Mouse (Mus musculus): Measurements from ENCODE around the gene Arhgap44. TPM values are rescaled to one million over a fixed set of nuclear protein-coding genes. Genes with fewer than 3 reads are reported as not detected.

Arhgap44 gene
- polyA plus RNA-seq (2015; fragmentation: Nextera tagmentation; extraction: Ambion mirVana): 10.3 and 10.5 TPM in 2 replicates

DNA sequence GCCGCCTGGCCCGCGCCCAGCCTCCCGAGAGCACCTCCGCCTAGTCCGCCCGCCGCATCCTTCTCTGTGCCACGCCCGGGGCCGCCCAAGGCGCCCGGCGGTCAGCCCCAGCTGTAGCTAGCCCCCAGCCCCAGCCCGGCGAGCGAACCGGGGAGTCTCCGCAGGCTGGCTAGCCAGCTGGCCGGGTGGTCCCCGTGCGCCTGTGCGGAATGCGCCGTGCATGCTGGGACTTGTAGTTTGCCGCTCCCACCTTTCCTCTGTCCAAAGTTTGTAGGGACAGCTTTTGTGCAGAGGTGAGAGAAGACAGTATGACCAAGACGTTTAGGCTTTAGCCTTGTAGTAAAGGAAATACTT, at the start of gene Arhgap44:
Gene Arhgap44 (minus strand): TSS at position 195 of the 354 bp plus-strand sequence.
- peak within 1 kb of the TSS; percentile 72 for H3K4me3 ChIP-seq
- no peaks in the 10 kb centered on the region for H3K36me3 ChIP-seq
- peak within 1 kb of the TSS; percentile 63 for H3K27ac ChIP-seq (replicated peaks)
- peak within 1 kb of the TSS; percentile 78 for H3K4me2 ChIP-seq (replicated peaks)
- peaks cover 14% of the 10 kb centered on the region for H3K4me1 ChIP-seq
- H3K9me3 ChIP-seq: no peaks in the 10 kb centered on the region
- peak; percentile 97 for ATAC-seq (replicated peaks)
- WGBS: 0% methylated on average over 27 of the region's 27 CpGs
- H3K9ac ChIP-seq (replicated peaks): peak within 1 kb of the TSS; percentile 86
- no peaks in the 10 kb centered on the region for H3K27me3 ChIP-seq

DNA sequence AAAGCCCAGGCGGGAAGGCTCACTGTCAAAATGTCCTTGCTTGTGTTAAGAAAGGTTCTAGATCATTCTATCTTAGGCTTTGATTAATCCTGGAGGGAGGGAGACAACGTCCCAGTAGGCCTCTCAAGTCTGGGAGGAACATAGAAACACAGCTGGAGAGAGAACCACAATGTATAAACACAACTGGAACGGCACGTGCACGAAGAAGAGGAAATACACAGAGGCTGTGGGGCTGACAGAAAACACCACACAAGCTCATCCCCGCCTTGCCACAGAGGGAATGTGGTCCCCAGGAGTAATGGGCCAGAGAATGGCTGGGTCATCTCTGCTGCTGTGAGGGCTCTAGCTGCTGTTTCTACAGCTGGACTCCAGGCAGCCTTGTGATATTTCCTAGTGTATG, 48.9 kb upstream of the Arhgap44 start:
- Histone ChIP-seq H3K4me2 (replicated peaks) (no peak overlapping the region), H3K36me3 (no peaks in the 10 kb centered on the region), H3K4me3 (no peak overlapping the region), H3K9me3 (no peaks in the 10 kb centered on the region), H3K27me3 (no peaks in the 10 kb centered on the region), H3K4me1 (peaks cover 12% of the 10 kb centered on the region), H3K27ac (replicated peaks) (no peak overlapping the region), H3K9ac (replicated peaks) (no peak overlapping the region)
- 84% methylated on average over 6 of the region's 6 CpGs for WGBS
- no peak for ATAC-seq (replicated peaks)

DNA sequence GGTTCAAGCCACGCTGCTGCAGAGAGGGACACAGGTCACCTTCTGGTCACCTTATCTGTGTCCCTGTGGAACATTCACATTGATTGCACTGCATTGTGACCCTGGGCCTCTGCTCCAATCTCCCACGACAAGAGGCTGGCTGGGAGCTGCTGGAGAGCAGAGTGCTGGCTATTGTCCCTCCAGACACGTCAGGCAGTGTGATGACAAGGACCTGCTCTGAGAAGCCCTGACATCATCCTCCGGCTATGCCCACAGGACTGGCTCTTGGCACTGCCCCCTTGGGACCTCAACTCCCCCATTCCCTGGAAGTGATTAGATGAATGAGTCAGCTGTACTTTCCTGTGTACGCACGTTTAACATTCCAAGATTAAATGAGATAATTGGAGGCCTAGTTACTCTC, 46.7 kb upstream of the Arhgap44 start:
- Histone ChIP-seq H3K9ac (replicated peaks) (no peak overlapping the region), H3K27ac (replicated peaks) (no peak overlapping the region), H3K4me2 (replicated peaks) (no peak overlapping the region), H3K36me3 (no peaks in the 10 kb centered on the region), H3K4me1 (no peaks in the 10 kb centered on the region), H3K9me3 (no peaks in the 10 kb centered on the region), H3K4me3 (no peak overlapping the region), H3K27me3 (no peaks in the 10 kb centered on the region)
- 50% methylated on average over 6 of the region's 6 CpGs for WGBS
- ATAC-seq (replicated peaks): no peak

DNA sequence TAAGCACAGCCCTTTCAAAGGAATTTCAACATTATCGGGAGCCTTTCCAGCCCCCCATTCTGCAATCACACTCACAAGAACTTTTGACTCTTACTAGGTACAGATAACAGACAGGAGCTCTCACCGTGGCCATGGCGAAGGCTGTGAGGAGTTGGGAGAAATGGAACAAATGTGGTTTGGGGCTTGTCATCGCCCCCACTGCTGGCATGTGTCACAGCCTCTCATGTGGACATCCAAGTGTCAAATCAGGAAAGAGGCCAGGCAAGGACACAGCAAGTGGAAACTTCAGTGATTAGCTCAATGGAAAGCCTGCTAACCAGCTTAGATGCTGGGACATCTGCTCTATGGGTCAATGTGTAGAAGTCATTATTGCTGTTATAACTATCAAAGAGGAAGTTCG, 42.5 kb upstream of the Arhgap44 start:
- Histone ChIP-seq H3K4me3 (no peak overlapping the region), H3K36me3 (no peaks in the 10 kb centered on the region), H3K9ac (replicated peaks) (no peak overlapping the region), H3K4me1 (no peaks in the 10 kb centered on the region), H3K4me2 (replicated peaks) (no peak overlapping the region), H3K27ac (replicated peaks) (no peak overlapping the region), H3K27me3 (no peaks in the 10 kb centered on the region), H3K9me3 (no peaks in the 10 kb centered on the region)
- no peak for ATAC-seq (replicated peaks)
- WGBS: 84% methylated on average over 5 of the region's 5 CpGs

DNA sequence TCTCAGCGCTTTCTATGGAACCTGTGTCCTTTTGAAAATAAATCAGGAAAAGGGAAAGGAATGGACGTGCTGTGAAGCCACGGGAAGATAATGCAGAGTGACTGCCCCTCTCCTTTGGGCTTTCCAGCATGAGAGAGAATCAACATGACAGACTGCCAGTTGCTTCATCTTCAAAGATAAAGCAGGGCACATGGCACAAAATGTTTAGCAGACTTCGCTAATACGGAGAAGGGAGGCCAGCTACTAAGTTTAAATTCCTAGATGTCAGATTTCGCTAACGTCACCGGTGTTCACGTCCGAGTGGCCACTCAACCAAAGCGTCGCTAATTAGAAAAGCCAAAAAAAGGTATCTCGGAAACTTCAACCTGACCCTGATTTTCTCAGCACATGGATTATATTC, 41.9 kb upstream of the Arhgap44 start:
- Histone ChIP-seq H3K4me3 (no peak overlapping the region), H3K9ac (replicated peaks) (no peak overlapping the region), H3K27ac (replicated peaks) (no peak overlapping the region), H3K27me3 (no peaks in the 10 kb centered on the region), H3K4me2 (replicated peaks) (no peak overlapping the region), H3K36me3 (no peaks in the 10 kb centered on the region), H3K9me3 (no peaks in the 10 kb centered on the region), H3K4me1 (no peaks in the 10 kb centered on the region)
- no peak for ATAC-seq (replicated peaks)
- 79% methylated on average over 13 of the region's 13 CpGs for WGBS

DNA sequence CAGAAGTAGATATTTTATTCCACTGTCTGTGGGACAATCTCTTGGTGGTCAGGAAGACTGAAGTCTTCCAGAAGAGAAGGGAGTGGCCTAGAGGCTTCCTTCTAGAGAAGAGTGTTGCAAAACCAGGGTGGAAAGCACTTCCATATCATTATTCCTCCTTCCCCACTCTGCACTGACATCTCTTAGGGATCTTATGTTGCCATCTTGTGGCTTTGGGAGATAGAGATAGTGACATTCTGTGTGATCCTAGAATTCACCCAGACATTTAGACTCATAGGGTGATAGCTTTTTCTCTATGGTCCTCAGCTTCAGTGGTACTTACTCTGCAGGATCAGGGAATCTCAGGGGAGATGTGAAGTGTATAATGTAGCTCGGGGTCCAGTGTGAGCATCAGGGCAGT, 40.3 kb upstream of the Arhgap44 start:
- no peak overlapping the region for H3K4me2 ChIP-seq (replicated peaks)
- ATAC-seq (replicated peaks): no peak
- no peaks in the 10 kb centered on the region for H3K36me3 ChIP-seq
- H3K9me3 ChIP-seq: no peaks in the 10 kb centered on the region
- H3K4me3 ChIP-seq: no peak overlapping the region
- WGBS: 90% methylated on average over 1 of the region's 1 CpGs
- H3K27ac ChIP-seq (replicated peaks): no peak overlapping the region
- no peaks in the 10 kb centered on the region for H3K27me3 ChIP-seq
- no peaks in the 10 kb centered on the region for H3K4me1 ChIP-seq
- no peak overlapping the region for H3K9ac ChIP-seq (replicated peaks)

DNA sequence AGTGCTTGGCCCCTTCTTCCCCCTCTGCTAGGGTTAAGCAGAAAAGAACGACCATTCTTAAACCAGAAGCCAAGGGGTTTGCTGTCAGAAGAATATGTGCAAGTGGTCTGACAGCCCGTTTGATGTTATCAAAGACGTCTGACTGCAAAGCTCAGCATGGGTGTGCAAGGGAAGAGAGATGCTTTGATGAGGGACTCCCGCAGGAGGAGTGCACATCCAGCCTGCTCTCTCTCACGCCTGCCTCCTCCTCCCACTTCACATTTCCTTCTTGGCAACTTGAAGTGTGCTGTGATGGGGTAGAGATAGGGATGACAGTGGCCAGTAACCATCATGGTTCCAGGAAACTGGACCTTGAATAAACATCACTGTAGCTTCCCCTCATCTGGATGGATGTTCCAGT, 39.5 kb upstream of the Arhgap44 start:
- no peaks in the 10 kb centered on the region for H3K36me3 ChIP-seq
- WGBS: 49% methylated on average over 5 of the region's 5 CpGs
- H3K27ac ChIP-seq (replicated peaks): no peak overlapping the region
- no peaks in the 10 kb centered on the region for H3K27me3 ChIP-seq
- no peak for ATAC-seq (replicated peaks)
- no peaks in the 10 kb centered on the region for H3K4me1 ChIP-seq
- H3K9me3 ChIP-seq: no peaks in the 10 kb centered on the region
- no peak overlapping the region for H3K4me2 ChIP-seq (replicated peaks)
- H3K9ac ChIP-seq (replicated peaks): no peak overlapping the region
- no peak overlapping the region for H3K4me3 ChIP-seq

DNA sequence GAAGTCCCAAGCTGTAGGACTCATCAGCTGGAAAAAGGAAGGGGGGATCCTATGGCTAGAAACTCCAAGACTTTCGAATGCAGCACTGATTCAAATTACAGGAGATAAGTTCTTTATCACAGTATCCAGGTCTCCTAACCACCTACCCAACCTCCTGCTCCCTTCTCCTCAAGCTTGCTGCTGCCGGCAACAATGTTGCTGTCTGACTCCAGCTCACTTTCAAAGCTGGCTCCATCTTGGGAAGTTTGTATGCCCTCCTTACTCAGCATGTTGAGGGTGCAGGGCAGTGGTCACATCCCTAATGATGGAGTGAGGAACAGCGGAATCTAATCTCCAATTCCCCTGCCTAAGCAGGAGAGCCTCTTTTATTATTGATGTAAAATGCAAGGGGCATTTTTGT, 35.3 kb upstream of the Arhgap44 start:
- Histone ChIP-seq H3K27ac (replicated peaks) (no peak overlapping the region), H3K9ac (replicated peaks) (no peak overlapping the region), H3K4me2 (replicated peaks) (no peak overlapping the region), H3K4me3 (no peak overlapping the region), H3K9me3 (no peaks in the 10 kb centered on the region), H3K4me1 (no peaks in the 10 kb centered on the region), H3K27me3 (no peaks in the 10 kb centered on the region), H3K36me3 (no peaks in the 10 kb centered on the region)
- 86% methylated on average over 3 of the region's 3 CpGs for WGBS
- ATAC-seq (replicated peaks): no peak

DNA sequence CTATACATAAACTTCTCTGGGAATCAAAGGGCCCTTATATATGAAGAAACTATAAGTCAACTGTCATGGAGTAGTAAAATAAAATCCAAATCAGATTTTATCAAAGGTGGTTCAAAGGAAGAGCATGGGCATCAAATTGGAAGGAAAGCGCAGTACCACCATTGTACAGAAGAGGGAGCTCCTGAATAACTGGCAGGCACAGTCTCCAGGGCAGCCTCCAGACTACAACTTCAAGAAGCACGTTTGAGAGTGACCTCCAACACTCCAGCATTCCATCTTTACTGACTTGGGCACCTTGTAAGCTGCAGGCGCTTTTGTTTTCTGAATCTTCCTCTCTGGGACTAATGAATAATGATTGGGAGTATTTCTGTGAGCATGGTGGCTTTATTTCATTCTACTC, 34.5 kb upstream of the Arhgap44 start:
- no peaks in the 10 kb centered on the region for H3K4me1 ChIP-seq
- 4% methylated on average over 3 of the region's 3 CpGs for WGBS
- no peak overlapping the region for H3K27ac ChIP-seq (replicated peaks)
- H3K36me3 ChIP-seq: no peaks in the 10 kb centered on the region
- ATAC-seq (replicated peaks): peak; percentile 63; the same call in 1 of the 2 replicates
- H3K27me3 ChIP-seq: no peaks in the 10 kb centered on the region
- H3K9me3 ChIP-seq: no peaks in the 10 kb centered on the region
- no peak overlapping the region for H3K9ac ChIP-seq (replicated peaks)
- no peak overlapping the region for H3K4me3 ChIP-seq
- no peak overlapping the region for H3K4me2 ChIP-seq (replicated peaks)

DNA sequence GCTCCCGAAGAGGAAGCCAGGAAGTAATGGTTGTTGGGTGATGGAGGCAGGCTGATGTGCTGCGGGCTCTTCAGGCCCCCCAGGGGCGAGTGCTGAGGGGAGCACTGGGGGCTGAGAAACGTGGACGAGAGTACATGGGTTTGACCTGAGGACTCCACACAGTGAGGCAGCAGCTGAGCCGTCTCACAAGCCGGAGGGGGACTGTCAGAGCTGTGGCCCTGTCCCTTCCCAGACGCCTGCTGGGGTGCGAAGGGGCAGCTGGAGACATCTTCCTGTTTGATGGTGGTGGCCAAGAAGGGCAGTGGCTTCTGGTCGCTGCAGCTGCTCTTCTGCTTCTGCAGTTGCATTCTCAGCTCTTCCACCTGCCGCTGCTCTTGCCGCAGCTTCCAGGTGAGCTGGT, 24.2 kb upstream of the Arhgap44 start:
- H3K4me1 ChIP-seq: no peaks in the 10 kb centered on the region
- no peak overlapping the region for H3K27ac ChIP-seq (replicated peaks)
- no peak for ATAC-seq (replicated peaks)
- H3K9me3 ChIP-seq: no peaks in the 10 kb centered on the region
- H3K27me3 ChIP-seq: no peaks in the 10 kb centered on the region
- no peak overlapping the region for H3K9ac ChIP-seq (replicated peaks)
- H3K4me2 ChIP-seq (replicated peaks): no peak overlapping the region
- H3K4me3 ChIP-seq: no peak overlapping the region
- 88% methylated on average over 12 of the region's 12 CpGs for WGBS
- no peaks in the 10 kb centered on the region for H3K36me3 ChIP-seq

DNA sequence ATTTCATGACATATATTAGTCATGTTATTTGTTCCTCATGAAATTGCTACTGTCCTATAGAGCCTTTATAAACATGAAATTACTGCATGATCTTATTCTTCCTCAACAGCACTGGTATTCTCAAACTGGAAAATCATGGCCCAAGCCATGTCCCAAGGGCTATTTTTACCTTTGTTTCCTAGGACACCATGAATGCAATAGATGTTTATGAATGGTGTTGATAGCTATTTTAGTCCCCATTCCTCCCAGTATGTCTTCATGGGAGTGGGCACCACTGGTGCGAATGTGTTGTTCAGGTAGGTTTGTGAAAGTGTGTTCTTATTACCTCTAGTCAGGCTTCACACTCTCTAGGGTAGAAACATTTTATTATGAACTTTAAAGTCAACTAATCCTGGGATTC, 22.4 kb upstream of the Arhgap44 start:
- ATAC-seq (replicated peaks): no peak

DNA sequence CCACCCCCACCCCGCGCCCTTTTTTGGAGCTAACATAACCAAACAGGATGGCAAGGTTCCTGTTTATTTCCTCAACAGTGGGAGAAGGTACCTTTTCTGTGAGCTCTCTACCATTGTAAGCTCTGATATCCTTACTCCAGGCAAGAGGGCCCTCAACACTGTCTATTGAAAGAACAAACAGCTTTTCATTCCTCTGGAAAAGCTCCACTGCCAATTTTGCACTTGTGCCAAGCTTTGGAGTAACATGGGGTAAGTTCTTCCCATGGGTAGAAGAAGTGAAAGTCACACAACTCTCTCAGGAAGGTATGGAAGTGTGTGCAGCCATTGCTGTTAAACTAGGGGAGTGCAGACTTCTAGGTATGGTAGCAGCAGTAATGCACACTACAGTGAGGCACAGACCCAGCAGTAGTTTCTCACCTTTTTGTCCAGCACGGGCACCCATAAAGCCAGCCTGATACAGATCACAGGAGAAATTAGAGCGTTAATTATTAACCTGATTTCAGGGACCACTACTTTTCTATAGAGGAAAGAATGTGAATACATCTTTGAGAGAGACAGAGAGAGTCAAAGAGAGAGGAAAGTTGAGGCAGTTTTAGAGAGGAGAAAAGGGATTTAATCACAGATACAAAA, 7.5 kb upstream of the Arhgap44 start:
- Histone ChIP-seq H3K4me2 (replicated peaks) (no peak overlapping the region), H3K9ac (replicated peaks) (no peak overlapping the region), H3K4me1 (no peaks in the 10 kb centered on the region), H3K36me3 (no peaks in the 10 kb centered on the region), H3K27ac (replicated peaks) (no peak overlapping the region), H3K9me3 (no peaks in the 10 kb centered on the region), H3K27me3 (no peaks in the 10 kb centered on the region), H3K4me3 (no peak overlapping the region)
- no peak for ATAC-seq (replicated peaks)
- 86% methylated on average over 4 of the region's 4 CpGs for WGBS

More for the DNA sequence above, 22.4 kb upstream of the Arhgap44 start:
- 95% methylated on average over 1 of the region's 1 CpGs for WGBS
- H3K4me2 ChIP-seq (replicated peaks): no peak overlapping the region
- no peaks in the 10 kb centered on the region for H3K9me3 ChIP-seq
- H3K27me3 ChIP-seq: no peaks in the 10 kb centered on the region
- H3K4me3 ChIP-seq: no peak overlapping the region
- no peaks in the 10 kb centered on the region for H3K4me1 ChIP-seq
- no peak overlapping the region for H3K27ac ChIP-seq (replicated peaks)
- H3K36me3 ChIP-seq: no peaks in the 10 kb centered on the region
- H3K9ac ChIP-seq (replicated peaks): no peak overlapping the region
